Mouse (Mus musculus) A20 (cell line): Measurements from ENCODE around the gene Gm17606.

ENCODE experiments used
- DNase-seq: peaks from one replicate; pipeline ENCODE4 v3.0.0-alpha.2; 2011; ENCODE audit warnings: low read depth, low spot score

Gene Gm17606

GRCm38 (mm10) chr14:54660009-54660408 is 19.3 kb downstream of the Gm17606 start:
- DNase-seq: peak; percentile 70

GRCm38 (mm10) chr14:54664477-54665222 is 23.9 kb downstream of the Gm17606 start:
- no peak for DNase-seq

- DNase-seq: peak; percentile 55
These were observed 28.6 kb downstream of the Gm17606 start for GRCm38 (mm10) chr14:54669381-54669780.

GRCm38 (mm10) chr14:54674317-54674716 is 33.6 kb downstream of the Gm17606 start:
- DNase-seq: no peak

DNA sequence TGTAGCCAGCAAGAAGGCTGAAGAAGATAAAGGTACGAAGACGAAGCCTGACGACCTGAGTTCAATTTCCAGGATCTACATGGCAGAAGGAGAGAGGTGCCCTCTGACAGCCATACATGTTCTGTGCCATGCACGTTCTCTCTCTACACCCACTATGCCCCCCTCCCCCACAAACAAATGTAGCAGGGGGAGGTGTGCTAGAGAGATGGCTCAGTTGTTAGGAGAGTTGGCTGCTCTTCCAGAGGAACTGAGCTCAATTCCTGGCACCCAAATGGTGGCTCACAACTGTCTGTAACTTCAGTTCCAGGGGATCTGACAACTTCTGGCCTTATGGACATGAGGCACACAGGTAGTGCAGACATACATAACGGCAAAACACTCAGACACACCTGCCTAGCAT is 35.5 kb downstream of the Gm17606 start:
- DNase-seq: no peak

- DNase-seq: no peak
These were observed 38.0 kb downstream of the Gm17606 start for GRCm38 (mm10) chr14:54678657-54679304.

- no peak for DNase-seq
These were observed 41.6 kb downstream of the Gm17606 start for GRCm38 (mm10) chr14:54682396-54682795.

DNA sequence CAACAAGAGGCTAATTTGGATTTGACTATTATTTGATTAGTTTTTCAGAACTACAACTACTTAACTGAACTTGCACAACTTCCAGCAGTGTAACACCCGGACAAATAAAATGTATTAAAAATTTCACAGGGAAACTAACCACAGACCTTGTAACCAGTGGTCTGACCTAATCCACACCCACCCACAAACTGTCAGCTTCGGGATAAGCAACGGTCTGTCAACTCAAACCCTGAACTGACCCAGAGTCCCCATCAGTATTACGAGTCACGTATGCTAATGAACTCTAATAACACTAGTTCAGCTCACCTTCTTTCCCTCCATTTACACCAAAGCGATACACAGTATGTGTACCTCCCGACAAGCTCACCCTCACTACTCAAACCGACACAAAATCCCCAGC is 44.7 kb downstream of the Gm17606 start:
- no peak for DNase-seq

- peak; percentile 95 for DNase-seq
These were observed 45.3 kb downstream of the Gm17606 start, which contains the start of gene 1700123O20Rik for GRCm38 (mm10) chr14:54686063-54686521. 1700123O20Rik (plus strand) TSS chr14:54686216.

DNA sequence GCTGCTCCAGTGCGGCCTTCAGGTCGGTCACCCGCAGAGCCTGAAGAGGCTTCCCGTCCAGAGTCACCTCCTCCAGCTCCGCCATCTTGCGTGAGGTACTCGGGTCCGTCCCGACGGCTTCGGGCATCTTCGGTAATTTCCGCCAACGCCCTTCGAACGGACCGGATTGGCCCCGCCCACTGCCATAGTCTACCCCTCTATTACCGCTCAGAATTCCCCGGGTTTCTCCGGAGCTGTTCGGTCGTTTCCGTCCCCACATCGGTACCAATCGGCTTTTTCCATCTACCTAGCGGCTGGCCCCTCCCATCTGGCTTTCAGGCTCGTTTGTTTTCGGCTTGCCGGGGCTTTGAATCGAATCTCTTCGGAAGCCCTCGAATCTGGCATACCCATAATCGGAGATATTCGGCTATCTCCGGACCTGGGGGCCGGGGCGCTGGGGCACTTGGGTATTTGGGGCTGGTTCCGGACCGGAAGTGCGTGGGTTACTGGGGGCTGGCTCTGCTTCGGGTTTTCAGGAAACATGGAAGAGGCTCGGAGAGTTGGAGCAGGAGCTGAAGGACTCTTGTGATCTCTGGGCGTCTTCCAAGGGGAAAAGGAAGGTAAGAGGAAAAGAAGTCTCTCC is 45.9 kb downstream of the Gm17606 start, which contains the start of gene Acin1:
Gene Acin1 (minus strand): TSS at position 410 of the 622 bp plus-strand sequence.
- peak; percentile 100 for DNase-seq

DNA sequence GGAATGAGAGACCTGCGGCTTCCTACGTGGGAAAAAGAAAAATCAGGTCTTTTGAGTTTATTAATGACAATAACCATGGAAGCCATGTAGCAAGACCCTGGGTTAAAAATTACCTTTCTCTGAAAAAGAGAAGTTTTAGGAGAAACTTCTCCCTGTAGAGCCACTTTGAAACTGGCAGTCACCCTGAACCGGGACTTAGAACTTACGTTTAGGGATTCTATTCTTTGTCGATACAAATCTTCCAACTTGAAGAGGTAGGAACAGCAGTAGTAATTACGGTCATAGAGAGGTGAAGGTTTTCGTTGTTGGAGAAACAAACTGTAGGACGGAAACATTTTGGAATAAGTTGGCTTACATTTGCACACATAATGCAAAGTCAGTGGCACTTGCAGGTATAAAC is 46.5 kb downstream of the Gm17606 start:
- DNase-seq: no peak

DNA sequence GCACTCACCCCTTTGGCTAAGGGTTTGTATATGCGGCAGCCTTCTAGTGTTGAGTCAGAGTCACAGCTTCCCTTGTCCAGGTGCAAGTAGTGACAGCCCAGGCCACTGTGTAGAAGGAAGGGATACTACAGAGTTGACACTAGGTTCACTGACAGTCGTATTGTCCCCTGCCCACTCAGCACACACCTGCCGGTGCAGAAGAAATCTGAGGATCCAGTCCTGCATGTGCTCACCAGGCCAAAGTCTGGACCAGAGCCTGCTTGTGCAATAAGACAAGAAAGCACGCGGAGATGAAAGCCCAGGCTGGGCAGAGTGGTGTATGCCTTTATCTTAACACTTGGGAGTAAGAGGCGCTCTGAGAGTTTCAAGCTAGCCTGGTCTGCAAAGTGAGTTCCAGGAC is 54.3 kb downstream of the Gm17606 start:
- no peak for DNase-seq

GRCm38 (mm10) chr14:54696752-54697151 is 56.0 kb downstream of the Gm17606 start:
- no peak for DNase-seq
